Mouse (Mus musculus) urinary bladder, postnatal 36 days (tissue): ENCODE measurements at regions not wholly inside any gene's neighbourhood (a gene's known extent, or its start where the extent isn't known, plus 50 kb on each side); places are given as distances from the start of the nearest gene placed in this dataset.

Experiments
- DNase-seq, 2 experiments: peaks; one replicate each; pipeline ENCODE4 v3.0.0; 2022; ENCODE audit warnings: low spot score in 2 of 2, mixed read lengths in 1 of 2

GRCm38 (mm10) chr4:87501791-87502190, 271.5 kb upstream of the Slc24a2 start:
- no peak for DNase-seq

DNA sequence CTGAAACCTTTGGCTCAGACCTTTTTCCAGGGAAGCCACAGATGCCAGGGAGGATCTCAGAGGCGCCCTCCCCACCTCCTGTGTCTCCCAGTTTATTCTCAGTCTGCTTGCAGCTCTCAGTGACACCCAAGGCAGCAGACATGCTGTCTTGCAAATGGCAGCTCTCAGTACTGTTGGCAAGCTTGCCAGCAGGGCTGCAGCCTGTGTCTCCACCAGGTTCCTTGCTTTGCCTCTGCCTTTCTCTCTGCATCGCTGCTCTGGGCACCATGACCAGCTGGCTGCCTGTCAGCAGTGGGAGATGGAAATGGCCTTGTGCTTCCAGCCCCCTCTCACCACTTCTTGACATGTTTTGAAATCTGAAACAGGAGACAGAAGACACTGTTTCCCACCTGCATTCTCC, 270.2 kb upstream of the Slc24a2 start:
- DNase-seq: no peak

- no peak for DNase-seq
Measured at GRCm38 (mm10) chr4:87487798-87488197, 257.5 kb upstream of the Slc24a2 start.

DNA sequence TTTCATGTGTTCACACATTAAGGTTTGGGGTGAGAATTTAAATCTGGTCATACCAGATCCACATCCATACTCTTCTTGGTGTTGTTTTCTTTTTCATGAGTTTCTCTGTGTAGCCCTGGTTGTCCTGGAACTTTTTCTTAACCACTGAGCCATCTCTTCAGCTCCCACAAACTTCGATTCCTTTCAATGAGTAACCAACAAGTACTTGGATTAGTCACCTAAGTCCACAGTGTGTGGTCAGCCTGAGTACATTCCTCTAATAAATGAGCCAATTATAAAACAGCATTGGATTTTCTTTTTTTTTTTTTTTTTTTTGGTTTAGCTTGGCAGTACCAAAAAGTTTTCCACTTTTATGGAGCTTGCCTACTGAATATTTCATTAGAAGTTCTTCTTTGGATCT, 245.3 kb upstream of the Slc24a2 start:
- DNase-seq: no peak

DNA sequence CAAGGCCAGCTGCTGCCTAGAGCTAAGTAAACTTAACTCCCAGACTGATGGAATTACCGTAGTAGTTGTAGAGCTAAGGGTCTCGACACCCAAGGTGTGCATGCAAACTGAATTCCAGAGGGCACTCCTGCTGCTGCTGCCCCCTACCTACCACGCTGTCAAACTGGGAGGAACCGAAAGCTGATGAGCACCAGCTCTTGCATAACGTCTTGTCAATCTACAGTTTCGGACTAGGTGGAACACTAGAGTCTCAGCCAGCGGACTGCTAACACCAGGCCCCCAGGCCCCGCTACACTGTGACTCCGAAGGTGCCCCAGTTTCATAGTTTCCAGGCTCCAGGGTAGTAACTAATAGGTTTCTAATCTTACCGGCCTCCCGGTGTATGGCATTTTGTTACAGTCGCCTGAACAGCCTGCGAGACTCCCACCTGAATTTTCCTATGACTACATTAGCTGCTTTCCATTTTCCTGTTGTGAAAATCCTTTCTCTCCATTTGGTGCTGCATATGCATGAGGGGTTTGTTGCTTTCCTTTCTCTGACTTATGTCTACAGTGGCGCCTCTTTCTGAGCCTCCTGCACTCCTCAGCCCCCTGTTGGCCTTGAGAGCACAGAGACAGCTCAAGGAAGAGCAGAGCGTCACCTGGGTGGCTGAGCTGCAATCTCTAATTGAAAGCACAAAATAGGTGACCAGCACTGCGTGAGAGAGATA, 243.2 kb upstream of the Slc24a2 start:
- no peak for DNase-seq

DNA sequence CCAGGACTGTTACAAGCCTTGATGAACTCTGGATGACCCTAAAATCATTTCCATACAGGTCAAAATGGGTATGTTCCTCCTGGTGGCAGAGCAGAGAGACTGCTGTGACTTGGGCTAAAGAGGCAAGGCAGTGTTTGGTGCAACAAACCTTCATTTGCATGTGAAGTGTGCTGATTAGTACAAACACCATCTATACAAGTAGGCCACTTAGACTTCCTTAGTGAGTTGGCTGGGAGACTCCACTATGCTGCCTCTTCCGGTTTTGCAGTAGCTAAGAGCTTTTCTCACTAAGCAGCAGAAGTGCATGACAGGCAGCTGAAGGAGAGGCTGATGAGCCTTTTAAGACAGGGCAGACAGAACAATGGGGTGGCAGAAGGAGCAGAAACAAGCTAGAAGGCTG, 242.5 kb upstream of the Slc24a2 start:
- DNase-seq: no peak

- DNase-seq: no peak
Measured at GRCm38 (mm10) chr4:87471385-87471784, 241.1 kb upstream of the Slc24a2 start.

GRCm38 (mm10) chr4:87467600-87467999, 237.3 kb upstream of the Slc24a2 start:
- no peak for DNase-seq

GRCm38 (mm10) chr4:87467018-87467417, 236.7 kb upstream of the Slc24a2 start:
- DNase-seq: no peak

DNA sequence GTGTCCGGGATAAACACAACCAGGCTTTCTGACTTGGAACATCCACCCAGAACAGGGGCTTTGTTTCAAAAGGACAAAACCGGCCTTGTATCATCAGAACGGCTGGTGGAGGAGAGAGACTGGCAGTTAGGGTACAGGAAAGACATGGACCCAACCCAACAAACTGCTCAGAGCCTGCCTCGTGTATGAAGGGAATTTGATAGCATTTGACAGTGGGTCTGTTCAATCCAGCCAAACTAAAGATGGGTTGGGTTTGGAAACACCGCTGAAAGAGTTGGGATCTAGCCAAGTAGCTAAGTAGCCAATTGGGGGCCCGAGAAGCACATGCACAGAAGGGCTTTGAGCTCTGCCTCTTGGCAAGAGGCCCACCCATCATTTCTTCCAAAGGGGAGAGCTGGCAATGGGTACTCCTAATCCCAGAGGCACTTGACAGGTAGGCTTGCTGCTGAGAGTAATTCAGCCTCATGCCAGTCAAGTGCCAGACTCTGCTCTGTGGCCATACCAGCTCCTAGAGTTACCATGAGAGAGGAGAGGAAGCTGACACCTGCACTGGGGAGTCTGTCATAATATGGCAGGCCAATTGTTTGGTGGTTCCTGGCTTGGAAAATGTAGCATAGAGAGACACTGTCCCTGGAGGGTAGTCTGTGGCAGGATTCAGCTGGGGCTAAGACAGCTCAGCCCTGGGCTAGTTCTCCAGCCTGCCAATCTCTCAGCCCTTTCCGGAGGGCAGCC, 231.1 kb upstream of the Slc24a2 start:
- DNase-seq: no peak

DNA sequence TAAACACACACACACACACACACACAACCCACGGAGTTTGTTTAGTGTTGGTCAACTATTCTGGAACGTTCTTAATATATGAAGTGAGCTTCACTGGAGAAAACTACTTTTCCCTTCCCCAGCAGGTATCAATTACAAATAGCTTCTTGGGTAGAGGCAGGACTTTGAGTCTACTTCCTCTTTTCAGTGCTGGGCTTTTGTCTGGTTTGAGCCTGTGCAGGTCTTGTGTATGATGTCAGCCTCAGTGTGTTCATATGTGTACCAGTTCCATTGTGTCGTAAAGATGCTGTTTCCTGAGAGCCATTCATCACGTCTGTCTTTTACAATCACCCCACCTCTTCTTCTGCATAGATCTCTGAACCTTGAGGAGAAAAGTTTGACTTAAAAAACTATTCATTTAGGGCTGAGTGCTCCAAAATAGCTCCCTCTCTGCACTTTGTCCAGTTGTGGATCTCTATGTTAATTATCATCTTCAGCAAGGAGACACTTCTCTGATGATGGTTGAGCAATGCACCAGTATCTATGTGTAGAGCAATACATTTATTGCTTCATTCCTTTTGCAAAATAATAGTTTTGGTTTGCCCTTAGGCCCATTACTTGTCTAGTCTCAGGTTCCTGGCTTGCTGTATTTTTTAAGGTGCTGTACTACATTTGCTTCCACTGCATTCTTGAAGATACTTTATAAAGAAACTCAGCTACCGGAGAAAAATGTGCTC, 225.7 kb upstream of the Slc24a2 start:
- no peak for DNase-seq

DNA sequence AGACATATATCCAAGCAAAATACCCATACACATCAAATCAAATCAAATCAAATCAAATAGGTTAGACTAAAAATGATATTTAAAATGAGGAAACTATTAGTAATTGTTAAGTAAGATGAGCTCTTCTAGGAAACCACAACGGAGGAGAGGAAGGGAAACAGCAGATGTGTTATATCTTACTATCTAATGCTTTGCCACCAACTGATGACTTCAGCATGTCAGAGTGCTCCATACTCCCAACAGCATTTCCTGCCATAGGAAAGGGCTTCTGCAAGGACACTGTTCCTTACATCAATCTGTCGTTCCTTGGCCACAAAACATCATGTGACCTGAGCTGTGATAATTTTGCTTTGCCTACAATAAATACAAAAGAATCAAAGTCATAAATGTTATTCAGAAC, 221.8 kb upstream of the Slc24a2 start:
- no peak for DNase-seq

DNA sequence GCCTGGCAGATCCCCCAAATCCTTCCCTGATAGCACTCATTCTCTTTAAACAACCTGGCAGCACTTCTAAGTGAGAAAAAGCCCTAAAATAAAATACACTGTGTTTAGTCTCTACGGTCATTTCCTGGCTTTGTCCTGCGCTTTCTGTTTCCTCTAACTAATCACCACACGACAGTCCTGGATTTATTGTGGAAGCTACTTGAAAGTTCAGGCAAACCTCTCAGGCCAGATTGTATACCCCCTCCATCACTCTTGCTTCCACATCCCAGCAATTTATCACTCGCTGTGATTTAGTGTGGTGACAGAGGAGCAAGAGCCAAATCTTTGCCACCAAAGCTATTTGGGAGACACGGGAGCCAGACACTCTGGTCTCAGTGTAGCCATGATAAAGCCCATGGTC, 221.0 kb upstream of the Slc24a2 start:
- no peak for DNase-seq

- DNase-seq: no peak
Measured at GRCm38 (mm10) chr4:87448338-87448737, 218.1 kb upstream of the Slc24a2 start.

DNA sequence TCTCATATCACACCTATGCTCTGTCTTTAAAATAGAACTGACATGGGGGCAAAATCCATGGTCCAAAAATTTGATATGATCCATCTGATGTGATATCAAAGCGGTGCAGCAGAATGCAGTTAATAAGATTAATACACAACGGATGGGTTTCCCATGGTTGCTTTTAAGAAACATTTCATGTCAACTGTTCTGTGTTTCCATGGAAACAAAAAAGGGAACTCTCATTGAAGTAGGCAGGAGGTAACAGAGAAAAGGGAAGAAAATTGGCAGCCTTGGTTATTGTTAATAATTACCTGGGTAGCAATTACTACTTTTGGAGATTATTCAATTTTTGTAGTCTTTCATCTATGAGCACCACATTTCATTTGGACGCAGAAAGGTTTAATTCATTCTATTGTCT, 216.6 kb upstream of the Slc24a2 start:
- DNase-seq: no peak

- DNase-seq: no peak
Measured at GRCm38 (mm10) chr4:87434136-87434535, 203.9 kb upstream of the Slc24a2 start.

GRCm38 (mm10) chr4:87428374-87428773, 198.1 kb upstream of the Slc24a2 start:
- no peak for DNase-seq

DNA sequence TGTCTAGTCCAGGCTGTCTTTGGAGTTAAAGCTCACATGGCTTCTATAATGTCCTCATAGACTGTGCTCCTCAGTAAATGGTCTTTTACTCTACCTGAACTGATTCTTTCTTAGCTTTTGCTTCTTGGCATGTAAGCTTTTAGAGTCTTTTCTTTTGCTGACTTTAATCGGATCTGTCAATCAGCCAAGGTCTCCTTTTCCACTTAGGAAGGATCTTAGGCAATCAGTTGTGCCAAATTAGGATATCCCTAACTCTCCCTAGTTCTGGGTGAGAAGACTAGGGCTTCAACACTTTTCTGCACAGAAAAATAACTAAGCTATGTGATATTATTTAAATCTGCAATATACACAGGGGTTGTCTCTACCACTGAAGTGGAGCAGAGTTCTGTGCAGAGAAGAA, 193.8 kb upstream of the Slc24a2 start:
- no peak for DNase-seq

DNA sequence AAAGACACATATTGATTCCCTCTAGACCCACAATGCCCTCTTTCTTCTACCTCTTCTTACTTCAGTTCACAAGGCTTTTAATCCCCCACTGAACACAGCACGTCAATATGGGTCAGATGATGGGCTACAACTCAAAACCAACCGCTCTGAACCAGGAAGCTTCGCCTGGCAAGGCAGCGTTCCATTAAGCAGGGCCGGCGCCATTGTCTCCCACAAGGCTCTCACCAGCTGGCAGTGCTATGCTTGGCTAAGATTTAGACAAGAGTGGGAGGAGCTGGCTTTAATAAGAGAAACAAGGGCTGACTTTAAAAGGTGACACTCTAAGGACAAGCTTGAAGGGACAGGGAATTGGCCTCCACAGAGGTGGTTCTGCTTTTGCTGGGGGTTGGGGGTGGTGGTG, 192.3 kb upstream of the Slc24a2 start:
- DNase-seq: no peak

DNA sequence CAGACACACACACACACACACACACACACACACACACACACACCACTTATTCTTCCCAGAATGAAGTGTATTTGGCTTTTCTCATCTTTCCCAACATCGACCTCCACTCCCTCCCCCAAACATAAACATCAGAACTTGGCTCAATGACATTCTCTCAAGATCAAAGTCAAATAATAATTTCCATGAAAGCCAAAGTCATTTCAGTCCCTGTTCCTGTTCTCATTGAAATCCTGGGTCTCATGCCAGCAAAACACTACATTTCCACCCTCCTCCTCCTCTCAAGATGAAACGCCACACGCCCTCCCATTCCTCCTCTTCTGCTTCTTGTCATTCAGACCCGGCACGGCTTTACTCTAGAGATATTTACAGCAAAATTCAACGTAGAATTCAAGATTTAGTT, 173.1 kb upstream of the Slc24a2 start:
- DNase-seq: no peak

DNA sequence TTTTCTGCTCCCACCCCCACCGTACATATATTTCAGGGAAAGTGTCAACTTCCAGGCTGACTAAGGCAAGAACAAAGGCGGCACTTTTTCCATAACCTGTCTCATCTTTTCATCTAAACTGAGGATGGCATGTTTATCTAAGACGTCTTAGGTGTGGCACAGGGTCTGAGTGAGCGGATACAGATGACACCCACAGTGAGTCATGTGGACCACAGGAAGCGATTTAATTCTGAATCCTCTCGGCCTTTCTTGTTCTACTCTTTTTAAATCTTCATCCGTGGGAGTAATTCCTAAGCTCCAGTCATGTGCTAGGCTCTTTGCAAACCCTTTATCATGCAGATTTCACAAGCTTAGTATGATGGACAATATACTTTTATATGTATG, 171.9 kb upstream of the Slc24a2 start:
- DNase-seq: no peak

- no peak for DNase-seq
Measured at GRCm38 (mm10) chr4:87401316-87402172, 171.3 kb upstream of the Slc24a2 start.
